Mouse (Mus musculus): ENCODE data around the gene Arrb1. TPM values are rescaled to one million over a fixed set of nuclear protein-coding genes. Genes with fewer than 3 reads are reported as not detected.

Arrb1 gene
- polyA plus RNA-seq, 1 experiment from 2014 or later = 17.4 TPM

DNA sequence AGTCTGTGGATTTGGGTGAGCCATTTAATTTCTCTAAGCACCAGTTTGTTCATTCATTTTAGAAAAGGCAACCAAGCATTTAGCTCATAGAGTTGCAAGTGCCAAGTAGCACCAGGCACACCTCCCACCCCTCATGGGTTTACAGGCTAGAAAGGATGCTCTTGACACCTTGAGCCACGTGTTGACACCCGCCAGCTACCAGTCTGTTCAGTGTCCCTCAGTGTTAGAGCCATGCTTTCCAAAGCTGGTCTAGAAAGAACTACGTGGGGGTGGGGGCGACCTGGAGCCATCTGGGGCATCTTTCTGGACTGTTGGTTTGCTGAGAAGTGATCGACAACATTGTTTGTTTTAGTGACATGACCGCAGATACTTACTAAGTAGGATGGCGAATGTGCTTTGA is 1.7 kb upstream of the Arrb1 start:
- ATAC-seq = no peak
- Histone ChIP-seq H3K27ac (ENCODE audit: low read depth, low read length) (no peak overlapping the region), H3K9ac (ENCODE audit: low read depth, low read length) (no peak overlapping the region), H3K9me3 (ENCODE audit: control insufficient read depth, low read length) (no peaks in the 10 kb centered on the region), H3K4me1 (ENCODE audit: control insufficient read depth, insufficient read depth, low read depth, low read length) (peaks cover 31% of the 10 kb centered on the region), H3K27me3 (replicated peaks; ENCODE audit: control insufficient read depth, insufficient read depth, low read length) (no peaks in the 10 kb centered on the region), H3K4me2 (ENCODE audit: low read length) (no peak overlapping the region), H3K4me3 (ENCODE audit: low read length) (no peak overlapping the region), H3K36me3 (ENCODE audit: control insufficient read depth, insufficient read depth, low read length) (no peaks in the 10 kb centered on the region)
- WGBS = 88% methylated on average over 7 of the region's 7 CpGs

DNA sequence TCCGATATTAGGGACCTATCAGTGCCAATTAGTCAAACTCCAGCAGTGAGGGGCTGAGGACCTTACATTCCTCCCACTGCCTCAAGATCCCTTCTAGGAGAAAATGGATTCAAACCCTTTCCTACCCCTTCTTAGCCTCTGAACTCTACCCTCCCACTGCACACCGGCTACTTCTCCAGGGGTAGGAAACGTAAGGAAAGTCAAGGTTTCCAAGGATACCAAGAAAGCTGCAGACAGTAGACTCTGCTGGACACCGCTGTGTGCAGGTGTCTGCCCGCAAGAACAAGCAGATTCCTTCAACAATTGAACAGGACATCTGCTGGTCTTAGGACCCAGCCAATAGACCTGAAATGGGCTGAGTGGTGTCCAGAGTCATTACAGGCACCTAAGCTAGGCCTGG is 765 bp upstream of the Arrb1 start:
- Histone ChIP-seq H3K4me1 (ENCODE audit: control insufficient read depth, insufficient read depth, low read depth, low read length) (peaks cover 39% of the 10 kb centered on the region), H3K4me2 (ENCODE audit: low read length) (peak overlapping the region; percentile 81), H3K36me3 (ENCODE audit: control insufficient read depth, insufficient read depth, low read length) (no peaks in the 10 kb centered on the region), H3K4me3 (ENCODE audit: low read length) (peak overlapping the region; percentile 65), H3K9ac (ENCODE audit: low read depth, low read length) (peak overlapping the region; percentile 88), H3K9me3 (ENCODE audit: control insufficient read depth, low read length) (no peaks in the 10 kb centered on the region), H3K27me3 (replicated peaks; ENCODE audit: control insufficient read depth, insufficient read depth, low read length) (no peaks in the 10 kb centered on the region), H3K27ac (ENCODE audit: low read depth, low read length) (peak overlapping the region; percentile 92)
- WGBS = 29% methylated on average over 5 of the region's 5 CpGs
- ATAC-seq = no peak; the same call in 1 of the 2 replicates

DNA sequence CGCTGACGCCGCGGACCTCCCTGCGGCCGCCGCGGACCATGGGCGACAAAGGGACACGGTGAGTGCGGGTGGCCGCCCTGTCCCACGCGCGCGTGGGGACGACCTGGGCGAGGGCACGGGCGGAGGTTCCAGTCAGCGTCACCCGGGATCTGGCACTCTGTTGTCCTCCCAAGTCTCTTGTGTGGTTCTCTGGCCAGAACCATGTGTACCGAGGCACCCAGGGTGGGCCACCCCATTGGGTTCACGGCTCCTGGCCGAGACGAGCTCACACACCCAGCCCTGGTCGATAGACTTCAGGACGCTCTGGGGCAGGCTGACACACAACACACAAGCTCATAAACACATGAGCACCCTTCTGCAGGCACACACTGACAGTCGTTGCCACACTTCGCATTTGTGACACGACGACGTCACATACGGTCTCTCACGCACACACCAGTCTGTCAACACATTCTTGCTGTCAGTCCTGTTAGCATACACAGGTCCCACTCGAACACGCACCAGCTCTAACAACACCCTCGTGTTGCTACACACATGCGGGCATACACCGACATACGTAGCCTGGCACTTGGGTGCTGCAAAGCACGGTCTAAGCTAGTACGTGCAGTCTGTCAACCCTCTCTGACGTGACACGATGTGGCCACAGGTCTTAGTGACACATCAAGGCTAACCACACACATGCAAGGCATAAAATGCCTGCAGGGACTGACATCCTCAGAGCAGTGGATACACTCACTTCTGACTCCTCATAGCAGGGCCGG is 655 bp downstream of the Arrb1 start:
- peaks cover 53% of the 10 kb centered on the region for H3K4me1 ChIP-seq (ENCODE audit: control insufficient read depth, insufficient read depth, low read depth, low read length)
- peak overlapping the region; percentile 88 for H3K9ac ChIP-seq (ENCODE audit: low read depth, low read length)
- ATAC-seq = peak; percentile 47
- H3K36me3 ChIP-seq (ENCODE audit: control insufficient read depth, insufficient read depth, low read length) = no peaks in the 10 kb centered on the region
- WGBS = 5% methylated on average over 41 of the region's 46 CpGs
- peak overlapping the region; percentile 81 for H3K4me2 ChIP-seq (ENCODE audit: low read length)
- peak overlapping the region; percentile 65 for H3K4me3 ChIP-seq (ENCODE audit: low read length)
- no peaks in the 10 kb centered on the region for H3K9me3 ChIP-seq (ENCODE audit: control insufficient read depth, low read length)
- no peaks in the 10 kb centered on the region for H3K27me3 ChIP-seq (replicated peaks; ENCODE audit: control insufficient read depth, insufficient read depth, low read length)
- H3K27ac ChIP-seq (ENCODE audit: low read depth, low read length) = peak overlapping the region; percentile 92

DNA sequence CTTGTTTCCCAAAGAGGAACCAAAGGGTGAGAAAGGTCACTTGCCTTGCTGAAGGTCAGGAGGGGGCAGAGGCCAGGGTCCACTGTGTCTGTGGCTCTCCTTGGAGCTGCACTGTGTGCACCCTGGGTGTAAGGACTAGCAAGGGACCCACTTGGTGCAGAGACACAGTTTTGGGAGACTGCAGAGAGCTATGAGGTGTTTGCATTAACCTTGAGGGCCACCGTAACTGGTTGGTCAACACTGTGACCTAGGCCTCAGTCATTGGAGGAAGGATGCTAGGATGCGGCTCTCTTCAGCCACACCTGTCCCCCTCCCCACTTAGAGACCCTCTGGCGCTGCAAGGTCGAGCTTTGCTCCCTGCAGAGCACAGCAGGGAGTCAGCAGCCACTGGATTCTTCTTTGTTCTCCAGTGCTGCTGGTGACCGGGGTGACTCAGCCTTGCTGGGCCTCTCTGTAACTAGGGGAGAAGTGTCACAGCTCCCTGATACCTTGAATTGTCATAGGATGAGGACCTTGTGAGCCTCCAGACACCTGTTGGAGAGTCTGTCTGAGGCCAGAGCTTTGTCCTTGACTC is 2.0 kb downstream of the Arrb1 start:
- Histone ChIP-seq H3K27ac (ENCODE audit: low read depth, low read length) (no peak overlapping the region), H3K9ac (ENCODE audit: low read depth, low read length) (peak overlapping the region; percentile 88), H3K36me3 (ENCODE audit: control insufficient read depth, insufficient read depth, low read length) (no peaks in the 10 kb centered on the region), H3K4me3 (ENCODE audit: low read length) (peak overlapping the region; percentile 65), H3K4me1 (ENCODE audit: control insufficient read depth, insufficient read depth, low read depth, low read length) (peaks cover 53% of the 10 kb centered on the region), H3K4me2 (ENCODE audit: low read length) (peak overlapping the region; percentile 81), H3K9me3 (ENCODE audit: control insufficient read depth, low read length) (no peaks in the 10 kb centered on the region), H3K27me3 (replicated peaks; ENCODE audit: control insufficient read depth, insufficient read depth, low read length) (no peaks in the 10 kb centered on the region)
- ATAC-seq = no peak
- 30% methylated on average over 5 of the region's 5 CpGs for WGBS

DNA sequence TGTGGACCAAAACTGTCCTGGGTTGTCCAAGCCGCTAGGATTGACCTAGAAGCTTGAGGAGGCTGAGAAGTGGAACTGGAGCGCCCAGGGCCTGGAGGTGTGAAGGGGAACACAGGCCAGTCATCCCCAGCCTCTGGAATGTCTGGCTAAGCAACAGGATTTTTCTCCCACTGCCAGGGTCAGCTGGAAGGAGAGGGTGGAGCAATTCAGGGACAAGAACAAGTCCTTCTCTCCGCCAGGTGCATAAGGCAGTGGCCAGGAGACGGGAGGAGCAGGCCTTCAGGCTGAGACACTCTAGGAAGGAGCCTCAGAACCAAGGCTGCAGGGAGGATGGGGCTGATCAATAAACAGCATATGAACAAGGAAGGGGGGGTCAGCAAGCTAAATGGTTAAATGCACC is 3.2 kb downstream of the Arrb1 start:
- Histone ChIP-seq H3K36me3 (ENCODE audit: control insufficient read depth, insufficient read depth, low read length) (no peaks in the 10 kb centered on the region), H3K4me3 (ENCODE audit: low read length) (peak overlapping the region; percentile 16; the same call in 1 of the 2 replicates), H3K27me3 (replicated peaks; ENCODE audit: control insufficient read depth, insufficient read depth, low read length) (no peaks in the 10 kb centered on the region), H3K4me2 (ENCODE audit: low read length) (peak overlapping the region; percentile 81), H3K9ac (ENCODE audit: low read depth, low read length) (peak overlapping the region; percentile 47), H3K9me3 (ENCODE audit: control insufficient read depth, low read length) (no peaks in the 10 kb centered on the region), H3K4me1 (ENCODE audit: control insufficient read depth, insufficient read depth, low read depth, low read length) (peaks cover 53% of the 10 kb centered on the region), H3K27ac (ENCODE audit: low read depth, low read length) (no peak overlapping the region)
- no peak for ATAC-seq
- WGBS = 62% methylated on average over 4 of the region's 4 CpGs

DNA sequence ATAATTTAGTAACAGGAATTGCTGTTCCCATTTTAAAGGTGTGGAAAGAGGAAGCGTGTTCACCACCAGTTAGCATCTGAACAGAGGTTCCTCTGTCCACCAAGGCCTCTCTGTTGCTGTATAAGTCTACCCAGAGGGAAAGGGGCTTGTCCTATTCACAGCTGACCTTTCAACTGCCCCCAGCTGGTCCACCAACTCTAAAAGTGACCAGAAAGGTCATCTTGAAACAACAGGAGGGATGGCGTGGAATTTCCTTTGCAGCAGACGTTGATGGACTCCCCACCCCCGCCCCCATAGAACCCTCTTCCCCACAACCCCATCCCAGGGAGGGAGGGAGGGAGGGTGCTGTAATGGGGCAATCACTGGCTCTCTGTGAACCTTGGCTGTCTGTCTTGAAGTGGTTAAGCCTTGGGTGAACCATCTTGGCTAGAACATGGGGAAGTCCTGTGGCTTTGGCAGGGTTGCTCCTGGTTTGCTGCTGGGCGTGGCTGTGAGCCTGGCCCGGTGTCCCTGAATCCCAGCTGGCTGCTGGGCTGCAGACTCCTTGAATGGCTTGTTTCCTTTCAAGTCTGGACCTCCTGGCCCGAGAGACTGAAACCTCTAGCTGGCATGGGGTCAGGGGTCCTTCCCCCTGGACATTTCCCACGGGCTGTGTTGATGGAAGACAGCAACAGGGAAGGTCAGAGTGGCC is 4.1 kb downstream of the Arrb1 start:
- H3K4me1 ChIP-seq (ENCODE audit: control insufficient read depth, insufficient read depth, low read depth, low read length) = peaks cover 53% of the 10 kb centered on the region
- peak overlapping the region; percentile 45; the same call in 1 of the 2 replicates for H3K9ac ChIP-seq (ENCODE audit: low read depth, low read length)
- WGBS = 16% methylated on average over 8 of the region's 8 CpGs
- H3K27me3 ChIP-seq (replicated peaks; ENCODE audit: control insufficient read depth, insufficient read depth, low read length) = no peaks in the 10 kb centered on the region
- peak overlapping the region; percentile 7; the same call in 1 of the 2 replicates for H3K4me3 ChIP-seq (ENCODE audit: low read length)
- H3K4me2 ChIP-seq (ENCODE audit: low read length) = peak overlapping the region; percentile 51
- no peaks in the 10 kb centered on the region for H3K9me3 ChIP-seq (ENCODE audit: control insufficient read depth, low read length)
- ATAC-seq = no peak
- H3K27ac ChIP-seq (ENCODE audit: low read depth, low read length) = no peak overlapping the region; the same call in 1 of the 2 replicates
- H3K36me3 ChIP-seq (ENCODE audit: control insufficient read depth, insufficient read depth, low read length) = no peaks in the 10 kb centered on the region

GRCm38 (mm10) chr7:99540016-99540415 is 4.8 kb downstream of the Arrb1 start:
- Histone ChIP-seq H3K9ac (ENCODE audit: low read depth, low read length) (peak overlapping the region; percentile 45; the same call in 1 of the 2 replicates), H3K4me2 (ENCODE audit: low read length) (peak overlapping the region; percentile 51), H3K36me3 (ENCODE audit: control insufficient read depth, insufficient read depth, low read length) (no peaks in the 10 kb centered on the region), H3K9me3 (ENCODE audit: control insufficient read depth, low read length) (no peaks in the 10 kb centered on the region), H3K27me3 (replicated peaks; ENCODE audit: control insufficient read depth, insufficient read depth, low read length) (no peaks in the 10 kb centered on the region), H3K4me1 (ENCODE audit: control insufficient read depth, insufficient read depth, low read depth, low read length) (peaks cover 53% of the 10 kb centered on the region), H3K27ac (ENCODE audit: low read depth, low read length) (no peak overlapping the region; the same call in 1 of the 2 replicates), H3K4me3 (ENCODE audit: low read length) (peak overlapping the region; percentile 7; the same call in 1 of the 2 replicates)
- 70% methylated on average over 2 of the region's 2 CpGs for WGBS
- no peak for ATAC-seq

DNA sequence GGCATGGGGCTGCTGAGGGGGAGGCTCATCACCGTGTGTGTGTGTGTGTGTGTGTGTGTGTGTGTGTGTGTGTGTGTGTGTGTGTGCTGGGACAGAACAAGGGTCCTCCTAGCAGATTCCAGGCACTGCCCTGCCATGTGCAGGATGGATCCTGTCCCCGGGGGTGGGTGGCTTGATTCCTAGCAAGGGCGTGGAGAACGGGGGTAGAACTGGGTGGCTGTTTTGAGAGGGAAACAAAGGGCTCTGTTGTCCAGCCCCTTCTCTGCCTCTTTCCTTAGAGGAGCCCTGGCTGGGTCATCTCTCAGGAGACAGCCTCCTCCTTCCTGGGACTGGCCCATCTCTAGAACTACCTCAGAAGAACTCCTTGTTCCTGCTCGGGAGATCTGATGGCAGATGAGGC is 5.9 kb downstream of the Arrb1 start:
- H3K27ac ChIP-seq (ENCODE audit: low read depth, low read length) = no peak overlapping the region
- H3K4me1 ChIP-seq (ENCODE audit: control insufficient read depth, insufficient read depth, low read depth, low read length) = peaks cover 59% of the 10 kb centered on the region
- H3K9me3 ChIP-seq (ENCODE audit: control insufficient read depth, low read length) = no peaks in the 10 kb centered on the region
- WGBS = 32% methylated on average over 5 of the region's 5 CpGs
- ATAC-seq = no peak
- no peak overlapping the region for H3K9ac ChIP-seq (ENCODE audit: low read depth, low read length)
- no peaks in the 10 kb centered on the region for H3K27me3 ChIP-seq (replicated peaks; ENCODE audit: control insufficient read depth, insufficient read depth, low read length)
- H3K4me2 ChIP-seq (ENCODE audit: low read length) = no peak overlapping the region
- no peak overlapping the region for H3K4me3 ChIP-seq (ENCODE audit: low read length)
- H3K36me3 ChIP-seq (ENCODE audit: control insufficient read depth, insufficient read depth, low read length) = no peaks in the 10 kb centered on the region

- peak; percentile 63 for ATAC-seq
- no peak overlapping the region for H3K27ac ChIP-seq (ENCODE audit: low read depth, low read length)
Observed at GRCm38 (mm10) chr7:99544272-99544671, 9.0 kb downstream of the Arrb1 start.

More at GRCm38 (mm10) chr7:99544272-99544671, 9.0 kb downstream of the Arrb1 start:
- Histone ChIP-seq H3K4me2 (ENCODE audit: low read length) (no peak overlapping the region), H3K9me3 (ENCODE audit: control insufficient read depth, low read length) (no peaks in the 10 kb centered on the region), H3K4me1 (ENCODE audit: control insufficient read depth, insufficient read depth, low read depth, low read length) (peaks cover 37% of the 10 kb centered on the region), H3K4me3 (ENCODE audit: low read length) (no peak overlapping the region), H3K9ac (ENCODE audit: low read depth, low read length) (no peak overlapping the region), H3K27me3 (replicated peaks; ENCODE audit: control insufficient read depth, insufficient read depth, low read length) (no peaks in the 10 kb centered on the region), H3K36me3 (ENCODE audit: control insufficient read depth, insufficient read depth, low read length) (no peaks in the 10 kb centered on the region)
- 56% methylated on average over 6 of the region's 6 CpGs for WGBS

Measured in hindbrain, embryonic 16.5 days (tissue).